Mouse (Mus musculus): ENCODE measurements at regions not wholly inside any gene's neighbourhood (a gene's known extent, or its start where the extent isn't known, plus 50 kb on each side); places are given as distances from the start of the nearest gene placed in this dataset.

DNA sequence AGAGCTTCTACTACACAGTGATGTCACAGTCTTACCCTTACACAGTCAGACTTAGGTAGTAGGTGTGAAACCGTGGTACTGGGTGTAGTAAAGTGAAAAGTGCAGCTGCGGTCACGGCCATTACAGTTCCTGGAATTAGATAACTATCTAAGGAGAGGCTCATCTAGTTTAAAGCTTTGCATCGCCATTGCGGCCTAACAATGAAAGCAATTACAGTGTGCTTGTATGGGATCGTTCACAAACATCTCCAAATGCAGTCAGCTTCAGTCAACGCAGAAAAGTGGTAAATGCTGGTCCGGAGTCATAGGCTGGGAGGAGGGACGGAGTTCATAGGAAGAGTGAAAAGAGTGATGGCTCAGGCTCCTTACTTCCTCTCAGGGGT, 106.0 kb upstream of the Col1a2 start:
- no peak for DNase-seq (ENCODE audit: low spot score in 2 of 2)

DNA sequence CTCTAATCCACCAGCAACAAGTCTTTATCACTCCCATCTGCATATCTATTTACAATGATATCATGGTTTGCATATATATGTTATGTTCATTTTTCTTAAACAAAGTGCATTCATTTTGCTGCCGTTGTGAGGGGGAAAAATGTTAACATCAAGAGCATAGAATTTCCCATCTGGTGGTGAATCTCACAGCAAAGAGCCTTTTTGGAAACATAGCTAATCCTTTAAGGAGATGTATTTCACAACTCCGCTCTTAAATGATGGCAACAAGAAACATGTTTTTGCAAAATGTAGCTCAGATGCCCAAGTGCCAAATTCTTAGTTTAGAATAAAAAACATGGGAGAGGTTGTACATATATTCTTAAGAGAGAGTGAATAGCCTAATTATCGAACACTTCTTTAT, 99.3 kb upstream of the Col1a2 start:
- no peak for DNase-seq (ENCODE audit: low spot score in 2 of 2)

DNA sequence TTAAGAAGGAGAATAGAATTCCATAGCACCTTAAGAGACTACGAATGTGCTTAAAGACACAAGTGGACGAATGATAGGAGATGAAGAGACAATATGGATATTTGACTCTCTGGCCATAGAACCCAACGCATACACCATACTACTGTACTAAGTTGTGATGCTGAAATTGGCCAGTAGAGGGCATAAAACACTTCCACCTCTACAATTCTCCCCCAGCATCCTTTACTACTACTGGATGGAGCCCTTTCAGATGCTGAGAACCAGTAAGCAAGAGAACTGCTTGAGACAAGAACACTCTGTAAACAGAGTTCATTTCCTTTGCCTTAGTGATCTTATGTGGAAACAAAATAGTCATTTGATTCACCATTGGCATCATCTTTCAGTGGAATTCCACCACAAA, 96.9 kb upstream of the Col1a2 start:
- DNase-seq (ENCODE audit: low spot score in 2 of 2), result no peak

DNA sequence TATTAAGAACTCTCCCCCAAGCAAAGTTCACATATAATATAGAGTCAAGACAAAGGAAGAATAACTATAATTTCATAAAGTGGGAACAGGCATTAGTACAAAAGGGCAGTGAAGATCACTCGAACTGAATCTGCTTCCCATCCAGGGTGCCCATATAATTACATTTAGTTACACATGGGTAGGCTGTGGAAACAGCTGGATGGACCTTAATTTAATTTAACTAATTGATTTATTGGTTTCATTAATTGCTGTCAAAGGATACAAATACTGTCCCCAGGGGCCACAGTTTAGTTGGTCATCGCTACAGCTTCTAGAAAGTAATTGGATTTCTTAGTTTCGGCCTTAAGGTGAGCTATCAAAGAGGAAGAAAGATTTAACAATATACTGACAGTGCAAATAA, 91.4 kb upstream of the Col1a2 start:
- no peak for DNase-seq (ENCODE audit: low spot score in 2 of 2)

DNA sequence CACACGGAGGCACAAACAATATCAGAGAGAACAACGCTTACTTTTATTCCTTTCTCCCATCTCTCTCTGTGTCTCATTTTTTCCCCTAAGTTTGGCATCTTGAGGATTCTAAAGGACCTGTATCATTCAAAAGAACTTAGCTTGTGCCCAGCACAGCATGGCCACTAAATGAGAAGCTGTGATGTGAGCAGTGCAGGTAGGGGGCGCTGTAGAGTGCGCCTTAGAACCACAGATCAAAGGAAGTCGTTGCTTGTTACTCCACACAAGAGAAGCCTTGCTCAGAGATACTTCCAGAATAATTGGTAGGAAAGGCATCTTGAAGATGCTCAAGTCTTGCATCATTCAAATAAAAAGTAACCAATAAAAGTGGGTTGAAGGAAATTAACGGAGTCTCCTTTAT, 90.4 kb upstream of the Col1a2 start:
- DNase-seq (ENCODE audit: low spot score in 2 of 2), result peak in 1 of 2 experiments; percentile 41

DNA sequence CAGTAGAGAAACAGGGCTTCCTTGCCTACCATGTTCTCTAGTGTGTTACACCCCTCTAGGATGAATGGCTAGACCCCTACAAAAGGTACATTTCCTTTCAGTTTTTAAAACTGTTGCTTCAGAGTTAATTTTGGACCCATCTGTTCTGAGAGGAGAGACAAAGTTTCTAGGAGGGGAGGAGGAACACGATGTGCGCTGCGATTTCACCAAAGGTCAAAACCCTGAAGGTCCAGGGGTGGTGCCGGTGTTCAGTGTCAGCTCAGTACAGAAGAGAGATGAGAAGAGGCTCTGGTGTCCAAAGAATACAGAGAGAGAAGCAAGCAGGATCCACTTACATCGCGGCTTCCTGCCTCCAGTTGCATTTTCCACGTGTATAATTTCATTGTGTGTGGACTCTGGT, 89.4 kb upstream of the Col1a2 start:
- DNase-seq (ENCODE audit: low spot score in 2 of 2), result no peak

DNA sequence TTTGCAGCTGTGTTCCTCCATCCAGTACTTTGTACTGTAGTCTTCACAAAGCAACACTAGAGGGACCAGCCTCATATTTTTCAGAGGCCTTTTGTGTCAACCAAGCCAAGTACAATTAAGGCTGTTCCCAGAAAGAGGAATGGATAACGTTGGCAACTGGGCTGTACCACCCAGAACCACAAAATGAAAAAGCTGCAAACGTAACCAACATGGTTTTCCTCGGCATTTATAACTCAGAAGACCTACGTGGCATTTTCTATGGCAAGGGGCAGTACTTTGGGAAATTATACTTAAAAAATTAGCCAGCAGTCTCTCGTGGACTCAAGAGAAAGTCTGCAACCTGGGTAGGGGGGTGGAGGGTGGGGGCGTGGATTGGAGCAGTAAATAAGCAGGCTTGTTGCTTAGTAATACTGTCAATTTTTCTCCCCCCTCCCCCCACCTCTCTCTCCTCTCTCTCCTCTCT, 87.3 kb upstream of the Col1a2 start:
- DNase-seq (ENCODE audit: low spot score in 2 of 2), result peak in 1 of 2 experiments; percentile 36

DNA sequence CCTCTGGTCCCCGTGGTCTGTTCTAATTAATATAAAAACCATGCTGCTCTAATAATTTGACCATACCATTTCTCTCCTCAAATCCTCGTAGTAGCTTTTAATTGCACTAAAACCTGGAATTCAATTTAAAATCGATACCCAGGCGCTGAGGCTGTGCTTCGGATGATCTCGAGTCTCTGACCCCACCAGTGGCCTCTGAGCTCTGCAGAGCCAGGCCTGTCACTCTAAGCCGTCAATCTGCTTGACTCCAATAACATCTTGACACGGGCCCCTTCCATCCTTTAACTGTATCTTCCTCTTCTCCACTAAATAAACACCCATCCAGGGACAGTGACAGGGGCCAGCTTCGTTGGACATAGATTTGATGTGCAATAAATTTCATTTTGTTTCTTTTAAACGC, 86.2 kb upstream of the Col1a2 start:
- no peak for DNase-seq (ENCODE audit: low spot score in 2 of 2)

DNA sequence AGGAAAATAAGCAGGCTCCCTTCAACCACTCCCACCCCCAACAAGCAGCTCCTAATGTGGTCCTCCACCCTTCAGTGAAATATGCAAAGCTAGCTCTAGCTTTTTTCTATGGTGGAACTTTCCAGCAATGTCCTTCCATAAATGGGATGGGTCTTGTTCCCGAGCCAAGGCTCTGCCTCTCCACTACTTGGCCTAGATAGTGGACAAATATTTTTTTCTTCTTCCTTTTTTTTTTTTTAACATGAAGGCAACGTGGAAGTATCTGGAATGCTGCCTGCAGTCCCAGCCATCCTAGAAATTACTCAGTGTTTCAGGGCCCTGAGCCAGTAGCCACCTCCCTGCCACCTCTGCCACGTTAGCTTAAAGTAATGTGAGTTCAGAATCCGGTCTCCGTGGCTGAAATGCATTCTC, 85.7 kb upstream of the Col1a2 start:
- no peak for DNase-seq (ENCODE audit: low spot score in 2 of 2)

DNA sequence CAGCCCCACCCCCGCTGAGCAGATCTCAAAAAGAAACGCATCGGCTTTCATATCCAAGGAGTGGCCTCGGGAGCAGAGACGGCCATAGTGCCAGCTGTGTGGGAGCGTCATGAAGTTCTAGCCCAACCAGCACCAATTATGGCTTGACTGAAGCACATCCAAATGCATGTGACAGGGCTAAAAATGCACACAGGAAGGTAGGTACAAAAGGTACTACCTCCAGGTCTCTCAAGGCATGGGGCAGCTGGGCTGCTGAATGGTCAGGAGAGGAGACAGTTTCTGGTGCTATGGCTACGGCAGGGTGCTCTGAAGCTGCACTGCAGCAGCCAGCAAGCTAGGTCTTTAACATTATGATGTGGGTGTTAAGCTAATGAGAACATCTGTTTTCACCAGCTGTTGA, 83.1 kb upstream of the Col1a2 start:
- no peak for DNase-seq (ENCODE audit: low spot score in 2 of 2)

DNA sequence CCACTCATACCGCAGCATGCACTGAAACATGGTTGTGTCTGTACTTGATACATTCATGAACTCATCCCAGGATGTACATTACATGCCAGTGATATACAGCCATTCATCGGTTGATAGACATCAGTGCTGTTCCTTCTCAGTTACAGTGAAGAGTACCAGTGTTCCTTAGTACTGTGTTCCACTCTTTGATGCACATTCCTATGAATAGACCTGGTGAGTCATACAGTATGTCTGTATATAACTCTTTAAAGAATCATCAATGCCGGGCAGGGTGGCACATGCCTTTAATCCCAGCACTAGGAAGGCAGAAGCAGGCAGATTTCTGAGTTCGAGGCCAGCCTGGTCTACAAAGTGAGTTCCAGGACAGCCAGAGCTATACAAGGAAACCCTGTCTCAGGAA, 77.5 kb upstream of the Col1a2 start:
- no peak for DNase-seq (ENCODE audit: low spot score in 2 of 2)

DNA sequence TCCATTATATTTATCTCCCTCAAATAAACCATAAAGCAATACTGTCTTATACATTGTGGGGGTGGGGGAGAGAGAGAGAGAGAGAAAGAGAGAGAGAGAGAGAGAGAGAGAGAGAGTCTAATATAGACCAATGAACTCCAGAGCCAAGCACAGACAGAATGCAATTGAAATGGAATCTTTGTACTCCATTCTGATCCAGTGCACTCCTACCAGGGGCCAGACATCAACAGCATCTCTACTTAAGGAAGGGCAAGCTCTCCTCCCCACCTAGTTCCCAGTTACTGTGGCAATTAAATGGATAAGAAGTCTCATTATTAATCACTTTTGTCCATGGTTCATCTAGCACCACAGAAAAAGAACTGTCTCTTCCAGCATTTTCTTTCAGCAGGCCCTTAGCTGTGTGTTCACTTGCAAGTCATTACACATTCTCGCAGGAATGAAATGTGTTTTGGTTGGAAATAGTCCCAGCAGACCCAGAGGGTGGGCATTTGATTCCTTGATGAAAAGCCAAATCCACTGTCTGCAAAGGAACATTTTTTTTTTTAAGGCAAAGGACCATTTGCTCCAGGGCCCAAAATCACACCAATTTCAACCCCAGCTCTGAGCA, 73.8 kb upstream of the Col1a2 start:
- DNase-seq (ENCODE audit: low spot score in 2 of 2), result peak; percentile 31 to 39

DNA sequence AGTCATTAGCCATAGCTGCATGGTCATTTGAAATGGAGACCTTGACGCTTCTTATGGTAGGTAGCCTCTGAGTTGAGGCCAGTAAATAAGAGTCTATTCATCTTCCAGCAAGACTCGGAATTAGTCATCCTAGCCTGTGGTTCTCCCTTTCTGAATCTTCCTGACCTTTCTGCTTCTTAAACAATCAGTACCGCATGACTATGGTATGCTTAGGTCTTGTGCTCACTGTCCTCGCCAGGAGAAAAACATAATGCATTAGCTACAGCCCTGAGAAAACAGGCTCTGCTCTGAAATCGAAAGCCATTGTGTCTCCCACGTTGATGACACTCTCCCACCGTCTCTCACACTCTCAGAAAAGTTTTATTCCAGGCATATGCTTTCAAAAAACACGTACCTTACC, 72.4 kb upstream of the Col1a2 start:
- no peak for DNase-seq (ENCODE audit: low spot score in 2 of 2)

DNA sequence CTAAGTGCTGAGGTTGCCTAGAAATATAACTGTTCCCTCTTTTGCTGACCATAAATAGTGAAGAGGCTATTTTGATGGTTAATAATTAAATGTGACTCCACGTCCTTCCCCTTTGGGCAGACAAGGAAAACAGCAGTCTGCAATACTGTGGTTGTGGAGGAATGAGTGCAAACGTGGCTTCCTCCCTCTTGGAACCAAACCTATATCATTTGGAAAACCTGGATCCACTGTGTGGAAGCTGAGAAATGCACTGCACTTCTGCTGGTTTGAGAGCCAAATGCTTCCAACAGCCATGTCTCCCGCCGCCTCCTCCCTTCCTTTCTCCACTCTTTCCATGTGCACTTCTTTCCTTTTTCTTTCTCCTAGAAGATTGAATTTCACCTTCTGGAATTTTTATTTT, 68.2 kb upstream of the Col1a2 start:
- no peak for DNase-seq (ENCODE audit: low spot score in 2 of 2)

DNA sequence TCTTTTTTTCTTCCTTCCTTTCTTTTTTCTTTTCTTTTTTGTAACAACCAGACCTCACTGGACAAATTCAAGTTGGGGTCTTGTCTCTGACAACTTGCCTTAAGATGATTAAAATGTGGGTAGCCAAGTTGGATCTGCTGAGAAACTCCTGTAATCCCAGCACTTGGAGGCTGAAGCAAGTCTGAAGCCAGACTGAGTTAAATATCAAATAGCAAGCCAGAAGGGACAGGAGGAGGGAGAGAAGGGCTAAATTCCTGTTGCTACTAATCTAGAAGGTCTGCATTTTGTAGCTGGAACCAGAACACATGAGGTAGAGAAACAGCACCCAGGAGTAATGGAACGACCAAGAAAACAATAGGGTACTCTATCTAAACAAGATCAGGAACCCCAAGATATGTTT, 67.7 kb upstream of the Col1a2 start:
- no peak for DNase-seq (ENCODE audit: low spot score in 2 of 2)

DNA sequence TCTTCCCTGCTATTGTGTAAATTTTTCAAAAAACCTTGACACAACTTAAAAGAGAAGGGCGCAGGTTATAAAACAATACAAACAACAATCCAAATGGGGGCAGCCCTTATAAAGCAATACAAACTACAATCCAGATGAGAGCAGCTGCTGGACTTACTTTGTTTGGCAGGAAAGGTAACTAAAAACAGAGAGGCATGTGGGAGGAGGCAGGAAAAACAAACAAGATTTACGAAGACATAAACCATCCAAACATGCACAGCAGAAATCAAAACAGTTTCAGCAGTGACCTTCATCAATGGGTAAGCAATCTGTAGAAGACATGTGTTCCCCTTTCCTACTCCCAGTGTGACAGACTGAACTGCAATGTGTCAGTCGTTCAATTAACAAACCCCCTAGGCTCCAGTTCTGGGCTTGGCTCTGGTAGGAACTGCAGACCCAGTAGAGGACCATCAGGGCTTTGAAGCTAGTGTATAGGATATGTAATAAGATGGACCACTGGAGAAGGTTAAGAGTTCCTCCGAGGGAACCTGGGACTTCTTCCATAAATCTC, 62.9 kb upstream of the Col1a2 start:
- no peak for DNase-seq (ENCODE audit: low spot score in 2 of 2)

DNA sequence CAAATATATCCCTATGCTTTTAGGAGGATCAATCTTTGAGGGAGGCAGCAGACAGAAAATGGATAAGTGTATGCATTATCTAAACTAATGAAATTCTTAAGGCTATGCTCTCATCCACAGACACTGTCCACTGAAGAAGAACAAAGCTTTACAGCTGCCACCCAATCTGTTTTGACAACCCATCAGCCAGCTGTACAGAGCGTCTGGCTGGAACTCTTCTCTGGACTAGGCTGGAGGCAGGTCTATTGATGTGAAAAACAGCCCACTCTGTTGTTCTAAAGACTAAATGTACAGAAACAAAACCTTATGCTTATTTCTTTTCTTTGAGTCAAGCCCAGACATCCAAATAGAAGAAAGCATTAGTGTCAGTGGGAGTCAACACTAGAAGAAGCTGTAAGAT, 58.7 kb upstream of the Col1a2 start:
- no peak for DNase-seq (ENCODE audit: low spot score in 2 of 2)

DNA sequence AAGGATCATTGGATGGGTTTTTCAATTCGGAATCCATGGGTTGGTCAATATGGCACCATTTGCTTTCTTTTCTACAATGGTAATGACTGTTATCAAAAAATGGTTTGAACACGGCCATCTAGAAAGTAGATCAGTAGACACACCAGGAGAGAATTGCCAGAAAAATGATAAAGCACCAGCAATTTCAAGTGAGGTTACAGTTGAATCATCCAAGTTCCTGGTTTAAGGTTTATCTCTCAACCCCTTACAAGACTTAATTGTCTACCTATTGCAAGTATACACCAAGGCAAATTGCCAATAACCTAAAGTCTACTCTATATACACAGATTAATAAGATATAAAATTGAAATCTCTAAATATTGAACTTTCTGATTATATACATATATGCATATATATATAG, 53.4 kb upstream of the Col1a2 start:
- DNase-seq (ENCODE audit: low spot score in 2 of 2), result no peak

Measured in right cerebral cortex, postnatal 10 days (tissue).